Mouse (Mus musculus): ENCODE results near the gene Rpl10a. TPM values are rescaled to one million over a fixed set of nuclear protein-coding genes. Genes with fewer than 3 reads are reported as not detected.
"Not testable (repeated sequence)": the region's sequence is repeated elsewhere in the genome, so short reads cannot be mapped to it uniquely, and the experiment has no call there.

The Rpl10a gene
- polyA plus RNA-seq, 1 experiment from 2014 or later, result 562 TPM

- peak overlapping the region; percentile 62 for H3K4me2 ChIP-seq (ENCODE audit: low read depth, low read length)
- 6% methylated on average over 4 of the region's 4 CpGs for WGBS
- no peak for ATAC-seq (replicated peaks; ENCODE audit: insufficient number of reproducible peaks, low FRiP score, low TSS enrichment, low read depth)
- H3K9me3 ChIP-seq (replicated peaks; ENCODE audit: control insufficient read depth, low read length), result no peaks in the 10 kb centered on the region
- H3K27me3 ChIP-seq (ENCODE audit: control insufficient read depth, insufficient read depth, low read length), result no peaks in the 10 kb centered on the region
- H3K36me3 ChIP-seq (replicated peaks; ENCODE audit: control insufficient read depth, insufficient read depth, low read depth, low read length), result peaks cover 2% of the 10 kb centered on the region; the same call in 1 of the 2 replicates
- H3K4me1 ChIP-seq (ENCODE audit: control insufficient read depth, insufficient read depth, low read length), result peaks cover 10% of the 10 kb centered on the region
- H3K27ac ChIP-seq (replicated peaks; ENCODE audit: low read depth, low read length), result peak overlapping the region; percentile 94
- H3K4me3 ChIP-seq (ENCODE audit: low read depth, low read length), result peak overlapping the region; percentile 94
- peak overlapping the region; percentile 91 for H3K9ac ChIP-seq (replicated peaks; ENCODE audit: low read length)
- peak; percentile 15 for DNase-seq (ENCODE audit: low spot score)
Measured at GRCm38 (mm10) chr17:28329503-28330231, 1.4 kb downstream of the Rpl10a start.

DNA sequence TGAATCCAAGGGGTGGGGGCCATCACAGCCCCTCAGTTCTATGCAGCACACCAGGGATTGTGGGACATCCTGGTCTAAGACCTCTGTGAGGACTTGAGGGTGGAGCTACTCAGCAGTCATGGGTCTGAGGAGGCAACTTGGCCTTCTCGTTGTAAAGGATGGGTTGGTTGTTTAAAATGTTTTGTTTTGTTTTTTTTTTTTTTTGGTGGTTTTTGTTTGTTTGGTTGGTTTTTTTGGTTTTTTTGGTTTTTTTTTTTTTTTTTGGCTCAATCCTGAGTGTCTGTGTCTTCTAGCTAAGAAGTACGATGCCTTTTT lies 1.9 kb downstream of the Rpl10a start:
- WGBS, result 40% methylated on average over 2 of the region's 2 CpGs
- Histone ChIP-seq H3K4me2 (ENCODE audit: low read depth, low read length) (peak overlapping the region; percentile 62), H3K27ac (replicated peaks; ENCODE audit: low read depth, low read length) (no peak overlapping the region), H3K4me3 (ENCODE audit: low read depth, low read length) (peak overlapping the region; percentile 94), H3K36me3 (replicated peaks; ENCODE audit: control insufficient read depth, insufficient read depth, low read depth, low read length) (peaks cover 2% of the 10 kb centered on the region; the same call in 1 of the 2 replicates), H3K27me3 (ENCODE audit: control insufficient read depth, insufficient read depth, low read length) (no peaks in the 10 kb centered on the region), H3K9ac (replicated peaks; ENCODE audit: low read length) (peak overlapping the region; percentile 91), H3K9me3 (replicated peaks; ENCODE audit: control insufficient read depth, low read length) (no peaks in the 10 kb centered on the region), H3K4me1 (ENCODE audit: control insufficient read depth, insufficient read depth, low read length) (peaks cover 10% of the 10 kb centered on the region)
- ATAC-seq (replicated peaks; ENCODE audit: insufficient number of reproducible peaks, low FRiP score, low TSS enrichment, low read depth) (no peak), DNase-seq (ENCODE audit: low spot score) (no peak)

- not testable (repeated sequence) for H3K9me3 ChIP-seq (replicated peaks; ENCODE audit: control insufficient read depth, low read length); H3K9ac ChIP-seq (replicated peaks; ENCODE audit: low read length); H3K27me3 ChIP-seq (ENCODE audit: control insufficient read depth, insufficient read depth, low read length); DNase-seq (ENCODE audit: low spot score); H3K4me2 ChIP-seq (ENCODE audit: low read depth, low read length); H3K36me3 ChIP-seq (replicated peaks; ENCODE audit: control insufficient read depth, insufficient read depth, low read depth, low read length); H3K4me3 ChIP-seq (ENCODE audit: low read depth, low read length); H3K4me1 ChIP-seq (ENCODE audit: control insufficient read depth, insufficient read depth, low read length); H3K27ac ChIP-seq (replicated peaks; ENCODE audit: low read depth, low read length); ATAC-seq (replicated peaks; ENCODE audit: insufficient number of reproducible peaks, low FRiP score, low TSS enrichment, low read depth)
- WGBS, result 70% methylated on average over 6 of the region's 8 CpGs
Measured at GRCm38 (mm10) chr17:28330590-28330989, 2.3 kb downstream of the Rpl10a start.

DNA sequence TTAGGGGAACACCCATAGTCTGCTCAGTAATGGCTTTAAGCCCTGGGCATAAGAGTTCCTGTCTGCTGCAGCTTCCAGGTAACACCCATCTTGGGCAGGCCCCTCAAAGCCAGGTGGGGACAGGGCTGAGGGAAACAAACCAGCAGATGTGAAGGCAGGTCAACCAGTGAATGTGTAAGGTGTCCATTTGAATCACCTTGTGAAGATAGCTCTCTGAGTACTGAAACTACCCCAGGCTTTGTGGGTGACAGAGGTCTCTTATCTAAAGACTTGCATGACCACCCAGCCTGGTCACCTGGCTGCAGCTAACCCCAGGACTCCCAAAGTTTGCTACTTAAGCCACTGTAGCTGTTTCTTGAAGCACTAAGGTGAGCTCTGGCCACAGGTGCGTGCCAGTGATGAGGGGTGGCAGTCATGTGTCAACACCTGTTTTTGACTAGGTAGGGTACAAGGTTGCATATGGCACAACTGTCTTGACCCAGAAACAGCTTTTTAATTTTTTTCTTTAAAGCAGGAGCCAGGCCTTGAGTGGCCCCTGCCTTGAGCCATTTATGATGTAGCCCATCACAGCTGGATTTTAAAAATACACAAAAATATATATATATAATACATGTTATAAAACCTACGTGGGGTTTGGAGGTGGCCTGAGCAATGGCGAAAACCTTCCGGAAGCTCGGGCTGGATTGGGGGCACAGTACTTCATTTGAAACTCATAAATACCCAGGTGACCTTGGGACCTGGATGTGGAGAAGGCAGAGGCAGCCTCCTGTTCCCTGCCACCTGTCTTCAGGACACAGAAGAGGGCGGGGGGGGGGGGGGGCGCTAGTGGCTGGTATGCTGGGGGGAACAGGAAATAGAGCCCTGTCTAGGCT lies 3.2 kb downstream of the Rpl10a start:
- H3K4me2 ChIP-seq (ENCODE audit: low read depth, low read length), result no peak overlapping the region
- ATAC-seq (replicated peaks; ENCODE audit: insufficient number of reproducible peaks, low FRiP score, low TSS enrichment, low read depth), result no peak
- no peak overlapping the region for H3K4me3 ChIP-seq (ENCODE audit: low read depth, low read length)
- H3K27me3 ChIP-seq (ENCODE audit: control insufficient read depth, insufficient read depth, low read length), result no peaks in the 10 kb centered on the region
- 35% methylated on average over 5 of the region's 7 CpGs for WGBS
- peak; percentile 13 for DNase-seq (ENCODE audit: low spot score)
- H3K9ac ChIP-seq (replicated peaks; ENCODE audit: low read length), result no peak overlapping the region
- no peak overlapping the region for H3K27ac ChIP-seq (replicated peaks; ENCODE audit: low read depth, low read length)
- H3K36me3 ChIP-seq (replicated peaks; ENCODE audit: control insufficient read depth, insufficient read depth, low read depth, low read length), result peaks cover 2% of the 10 kb centered on the region; the same call in 1 of the 2 replicates
- peaks cover 10% of the 10 kb centered on the region for H3K4me1 ChIP-seq (ENCODE audit: control insufficient read depth, insufficient read depth, low read length)
- H3K9me3 ChIP-seq (replicated peaks; ENCODE audit: control insufficient read depth, low read length), result no peaks in the 10 kb centered on the region

- Histone ChIP-seq H3K4me2 (ENCODE audit: low read depth, low read length) (no peak overlapping the region), H3K27ac (replicated peaks; ENCODE audit: low read depth, low read length) (0 out of 2 replicates have a peak overlapping the region, but pooled peaks have one; percentile 22), H3K36me3 (replicated peaks; ENCODE audit: control insufficient read depth, insufficient read depth, low read depth, low read length) (peaks cover 3% of the 10 kb centered on the region; the same call in 1 of the 2 replicates), H3K9me3 (replicated peaks; ENCODE audit: control insufficient read depth, low read length) (no peaks in the 10 kb centered on the region), H3K9ac (replicated peaks; ENCODE audit: low read length) (no peak overlapping the region), H3K27me3 (ENCODE audit: control insufficient read depth, insufficient read depth, low read length) (no peaks in the 10 kb centered on the region), H3K4me3 (ENCODE audit: low read depth, low read length) (no peak overlapping the region), H3K4me1 (ENCODE audit: control insufficient read depth, insufficient read depth, low read length) (peaks cover 9% of the 10 kb centered on the region)
- ATAC-seq (replicated peaks; ENCODE audit: insufficient number of reproducible peaks, low FRiP score, low TSS enrichment, low read depth) (no peak), DNase-seq (ENCODE audit: low spot score) (no peak)
- 45% methylated on average over 13 of the region's 13 CpGs for WGBS
Measured at GRCm38 (mm10) chr17:28332113-28332914, 4.0 kb downstream of the Rpl10a start.

- Histone ChIP-seq H3K36me3 (replicated peaks; ENCODE audit: control insufficient read depth, insufficient read depth, low read depth, low read length) (peaks cover 6% of the 10 kb centered on the region; the same call in 1 of the 2 replicates), H3K27ac (replicated peaks; ENCODE audit: low read depth, low read length) (no peak overlapping the region), H3K9me3 (replicated peaks; ENCODE audit: control insufficient read depth, low read length) (no peaks in the 10 kb centered on the region), H3K4me2 (ENCODE audit: low read depth, low read length) (no peak overlapping the region), H3K4me3 (ENCODE audit: low read depth, low read length) (no peak overlapping the region), H3K27me3 (ENCODE audit: control insufficient read depth, insufficient read depth, low read length) (no peaks in the 10 kb centered on the region), H3K9ac (replicated peaks; ENCODE audit: low read length) (0 out of 2 replicates have a peak overlapping the region, but pooled peaks have one; percentile 2), H3K4me1 (ENCODE audit: control insufficient read depth, insufficient read depth, low read length) (peaks cover 4% of the 10 kb centered on the region)
- WGBS, result 61% methylated on average over 31 of the region's 31 CpGs
- DNase-seq (ENCODE audit: low spot score), result peak; percentile 47
- ATAC-seq (replicated peaks; ENCODE audit: insufficient number of reproducible peaks, low FRiP score, low TSS enrichment, low read depth), result no peak
Measured at GRCm38 (mm10) chr17:28332915-28333546, 4.8 kb downstream of the Rpl10a start.

GRCm38 (mm10) chr17:28335267-28335666 lies 7.0 kb downstream of the Rpl10a start:
- WGBS, result 73% methylated on average over 10 of the region's 10 CpGs
- Histone ChIP-seq H3K4me3 (ENCODE audit: low read depth, low read length) (no peak overlapping the region), H3K36me3 (replicated peaks; ENCODE audit: control insufficient read depth, insufficient read depth, low read depth, low read length) (peaks cover 11% of the 10 kb centered on the region), H3K4me2 (ENCODE audit: low read depth, low read length) (no peak overlapping the region), H3K9me3 (replicated peaks; ENCODE audit: control insufficient read depth, low read length) (no peaks in the 10 kb centered on the region), H3K27me3 (ENCODE audit: control insufficient read depth, insufficient read depth, low read length) (no peaks in the 10 kb centered on the region), H3K4me1 (ENCODE audit: control insufficient read depth, insufficient read depth, low read length) (peaks cover 4% of the 10 kb centered on the region), H3K9ac (replicated peaks; ENCODE audit: low read length) (no peak overlapping the region), H3K27ac (replicated peaks; ENCODE audit: low read depth, low read length) (no peak overlapping the region)
- DNase-seq (ENCODE audit: low spot score) (no peak), ATAC-seq (replicated peaks; ENCODE audit: insufficient number of reproducible peaks, low FRiP score, low TSS enrichment, low read depth) (no peak)

Measured in embryonic facial prominence, embryonic 11.5 days (tissue).